Mouse (Mus musculus) cerebellum, postnatal 4 days (tissue): ENCODE measurements at regions not wholly inside any gene's neighbourhood (a gene's known extent, or its start where the extent isn't known, plus 50 kb on each side); places are given as distances from the start of the nearest gene placed in this dataset.
A peak's percentile ranks its signal among the peaks of the same experiment; 100 is the strongest.

Experiments
- DNase-seq, 2 experiments: peaks; one replicate each; pipeline ENCODE4 v3.0.0; 2022; ENCODE audit warnings: low spot score in 2 of 2, mixed read lengths in 1 of 2

DNA sequence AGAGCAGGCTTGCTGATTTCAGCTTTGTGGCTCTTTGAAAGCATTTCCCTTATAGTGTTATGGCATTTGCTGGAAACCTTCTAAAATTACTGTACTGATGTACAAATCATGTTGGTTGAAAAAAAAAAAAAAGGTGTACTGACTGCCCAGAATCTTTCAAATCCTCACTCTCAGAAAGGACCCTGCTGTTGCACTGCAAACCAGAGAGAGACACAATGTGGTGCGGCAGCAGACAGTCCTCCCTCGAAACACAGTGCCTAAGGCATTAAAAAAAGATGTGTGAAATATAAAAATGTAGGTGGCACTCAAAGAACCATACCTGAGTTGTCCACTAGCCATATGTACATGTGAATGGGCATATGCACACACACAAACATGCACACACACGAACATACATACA is 128.3 kb downstream of the Actr3 start:
- no peak for DNase-seq

GRCm38 (mm10) chr1:125298520-125299090 is 136.9 kb downstream of the Actr3 start:
- no peak for DNase-seq

GRCm38 (mm10) chr1:125295646-125296045 is 139.9 kb downstream of the Actr3 start:
- DNase-seq = no peak

DNA sequence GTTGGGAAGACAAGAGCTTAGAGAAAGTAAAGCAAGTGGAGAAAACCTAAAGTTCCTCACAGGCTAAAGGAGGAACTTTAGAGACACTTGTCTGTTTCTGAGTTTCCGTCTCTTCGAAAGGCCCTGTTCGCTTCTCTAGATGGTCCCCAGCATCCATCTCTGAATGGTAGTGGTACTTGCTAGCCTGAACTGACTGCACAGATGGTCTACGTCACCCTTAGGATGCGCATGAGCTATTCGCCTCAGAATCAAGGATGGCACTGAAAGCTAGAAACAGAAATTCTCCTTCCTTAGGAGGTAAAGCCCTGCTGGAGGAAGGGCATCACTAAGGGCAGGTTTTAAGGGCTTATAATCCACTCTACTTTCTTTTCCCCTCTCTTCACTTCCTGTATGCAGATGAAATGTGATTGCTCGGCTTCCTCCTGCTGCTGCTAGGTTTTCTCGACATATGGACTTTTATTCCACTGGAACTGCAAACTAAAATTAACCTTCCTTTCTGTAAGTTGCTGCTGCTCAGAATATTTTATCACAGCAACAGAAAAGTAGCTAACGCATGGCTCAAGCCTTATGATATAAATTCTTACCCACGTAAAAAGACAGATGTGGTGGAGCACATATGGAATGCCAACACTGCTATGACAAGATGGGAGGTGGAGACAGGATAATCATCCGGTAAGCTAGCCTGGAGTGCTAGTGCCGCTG is 145.1 kb downstream of the Actr3 start:
- DNase-seq = no peak

- DNase-seq = no peak
These were observed 149.2 kb downstream of the Actr3 start for GRCm38 (mm10) chr1:125286347-125286746.

- DNase-seq = no peak
These were observed 150.8 kb downstream of the Actr3 start for GRCm38 (mm10) chr1:125284693-125285092.

GRCm38 (mm10) chr1:125273752-125274151 is 161.8 kb downstream of the Actr3 start:
- DNase-seq = no peak

DNA sequence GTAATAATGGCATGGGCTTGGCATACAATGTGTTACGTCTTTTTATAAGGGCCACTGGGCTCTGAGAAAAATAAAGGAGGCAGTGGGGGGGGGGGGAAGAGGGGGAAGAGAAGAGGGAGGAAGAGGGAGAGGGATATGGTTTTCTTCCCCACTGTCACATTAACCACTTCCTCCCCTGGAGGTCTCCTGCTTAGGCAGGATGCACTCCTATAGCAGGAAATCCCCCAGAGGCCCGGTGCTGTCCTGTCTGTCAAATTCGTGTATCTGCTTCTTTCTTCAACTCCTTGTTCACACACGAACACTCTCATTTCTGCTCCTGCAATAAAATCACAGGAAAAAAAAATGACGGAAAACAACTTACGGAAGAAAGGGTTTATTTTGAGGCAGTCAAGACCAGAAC is 171.8 kb downstream of the Actr3 start:
- DNase-seq = no peak

- DNase-seq = no peak
These were observed 172.5 kb downstream of the Actr3 start for GRCm38 (mm10) chr1:125263068-125263467.

DNA sequence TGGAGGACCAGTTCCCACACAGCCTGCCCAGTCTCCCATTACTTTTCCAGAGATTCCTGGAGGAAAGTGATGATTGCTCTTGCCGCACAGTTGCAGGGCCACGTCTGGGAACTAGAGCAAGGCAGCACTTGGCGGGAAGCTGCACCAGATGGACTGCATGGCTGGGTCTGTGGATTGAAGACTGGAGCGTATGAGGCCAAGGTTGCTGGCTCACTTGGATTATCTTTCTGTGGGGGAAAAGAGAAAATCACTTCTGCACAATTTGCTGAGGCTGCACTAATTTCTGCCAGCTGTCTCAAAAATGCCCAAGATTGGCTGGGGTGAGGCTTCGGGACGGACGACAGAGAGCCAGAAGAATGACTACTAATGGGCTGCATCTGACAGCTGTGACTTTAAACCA is 193.2 kb downstream of the Actr3 start:
- DNase-seq = peak in 1 of 2 experiments; percentile 33

GRCm38 (mm10) chr1:125241717-125242116 is 193.8 kb downstream of the Actr3 start:
- no peak for DNase-seq

DNA sequence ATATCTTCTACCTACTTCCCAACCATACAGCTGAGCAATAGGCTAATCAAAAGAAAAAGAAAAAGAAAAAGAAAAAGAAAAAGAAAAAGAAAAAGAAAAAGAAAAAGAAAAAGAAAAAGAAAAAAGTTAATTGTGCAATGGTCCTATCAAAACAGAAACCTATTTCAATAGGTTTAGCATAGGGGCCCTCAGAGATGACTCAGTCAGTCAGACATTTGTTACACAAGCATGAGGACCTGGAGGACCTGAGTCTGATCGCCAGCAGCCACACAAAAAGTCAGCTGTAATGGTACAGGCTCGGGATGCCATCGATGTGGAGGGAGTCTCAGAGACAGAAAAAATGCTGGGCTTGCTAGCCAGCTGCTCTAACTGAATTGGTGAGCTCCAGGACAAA is 197.9 kb downstream of the Actr3 start:
- no peak for DNase-seq

- peak in 1 of 2 experiments; percentile 4 for DNase-seq
These were observed 198.5 kb downstream of the Actr3 start for GRCm38 (mm10) chr1:125236948-125237594.

- no peak for DNase-seq
These were observed 200.8 kb downstream of the Actr3 start for GRCm38 (mm10) chr1:125234747-125235146.

- no peak for DNase-seq
These were observed 212.2 kb downstream of the Actr3 start for GRCm38 (mm10) chr1:125223370-125223769.

- peak in 1 of 2 experiments; percentile 55 for DNase-seq
These were observed 219.3 kb downstream of the Actr3 start for GRCm38 (mm10) chr1:125216192-125216591.

GRCm38 (mm10) chr1:125187091-125187490 is 248.4 kb downstream of the Actr3 start:
- DNase-seq = no peak

GRCm38 (mm10) chr1:125176124-125176937 is 259.2 kb downstream of the Actr3 start:
- DNase-seq = no peak

DNA sequence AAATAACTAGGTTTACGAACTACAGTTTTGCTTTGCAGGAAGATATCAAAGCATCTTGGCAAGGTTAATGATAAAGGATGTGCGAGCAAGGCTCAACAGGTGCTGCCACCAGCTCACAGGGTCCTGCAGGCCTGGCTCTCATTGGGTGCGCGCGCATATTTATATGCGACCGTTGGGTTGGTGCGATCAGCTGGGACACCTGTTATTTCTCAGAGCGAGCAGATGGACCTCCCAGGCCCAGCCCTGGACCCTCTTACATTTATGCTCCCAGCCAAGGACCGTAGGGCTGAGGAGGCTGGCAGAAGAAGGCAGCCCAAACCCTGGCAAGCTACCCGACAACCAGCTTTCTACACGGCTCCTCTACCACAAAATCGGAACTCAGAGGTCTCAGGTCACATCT is 260.8 kb downstream of the Actr3 start:
- DNase-seq = no peak

GRCm38 (mm10) chr1:125172474-125172873 is 263.1 kb downstream of the Actr3 start:
- DNase-seq = no peak

DNA sequence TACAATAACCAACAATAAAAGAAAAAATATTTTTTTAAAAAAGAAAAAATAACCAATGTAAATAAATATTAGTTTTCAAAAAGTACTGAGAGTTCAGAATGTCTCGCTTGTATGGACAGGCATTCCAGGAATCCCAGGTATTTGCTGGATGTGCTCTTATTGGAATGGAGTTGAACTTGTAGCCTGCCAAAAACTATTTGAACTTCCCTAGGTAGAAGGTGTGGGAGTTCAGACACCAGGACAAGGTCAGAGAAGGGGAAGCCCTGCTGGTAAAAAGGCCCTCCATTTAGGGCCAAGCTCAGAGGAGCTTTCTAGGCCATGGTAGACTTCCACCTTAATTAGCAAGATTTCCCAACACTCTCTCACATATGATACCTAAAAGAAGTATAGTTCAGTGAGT is 270.3 kb downstream of the Actr3 start:
- DNase-seq = no peak

DNA sequence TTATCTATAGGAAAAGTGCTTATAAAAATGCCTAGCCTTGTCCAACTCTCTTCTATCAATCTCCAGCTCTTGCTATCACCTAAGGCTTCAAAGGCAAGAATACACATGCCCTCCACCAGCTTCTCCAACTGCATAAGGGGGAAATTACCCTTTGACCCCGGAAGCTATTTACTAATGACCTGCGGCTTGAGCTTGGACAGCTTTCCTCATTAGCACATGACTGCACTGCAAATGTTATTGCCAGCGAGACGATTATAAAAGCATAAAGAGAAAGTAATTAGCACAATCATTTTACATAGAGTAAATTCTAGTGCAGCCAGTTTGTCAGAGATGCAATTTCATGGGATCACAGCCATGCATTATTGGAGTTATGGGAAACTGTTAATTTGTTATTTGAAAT is 277.0 kb downstream of the Actr3 start:
- DNase-seq = no peak
